In genomic region chr14:20229437-20229836, GRCm38 (mm10) we compare ENCODE assay signal across 22 mouse cellular contexts. TPM values are rescaled to one million over a fixed set of nuclear protein-coding genes. Genes with fewer than 3 reads are reported as not detected.
A peak's percentile ranks its signal among the peaks of the same experiment; 100 is the strongest.
DNase-seq lines count a peak whose midpoint lies in the region; ATAC-seq and TF ChIP-seq lines count a peak whose summit lies in the region.
"Had no signal": no experiment of that assay in that cellular context is flagged by ENCODE, and none has a peak within 500 bp of the region (broad histone marks: within the 10 kb centered on the region; RNA-seq: fewer than 3 reads in every experiment).

No protein-coding gene starts in this region.

- H3K36me3 ChIP-seq in hindbrain, embryonic 10.5 days: no peaks in the 10 kb centered on the region
- no peaks in the 10 kb centered on the region for H3K36me3 ChIP-seq in hindbrain, embryonic 14.5 days (replicated peaks; ENCODE audit: control insufficient read depth, insufficient read depth)
- H3K36me3 ChIP-seq in kidney, postnatal 0 days (ENCODE audit: insufficient read depth, low read length): no peaks in the 10 kb centered on the region
- no peaks in the 10 kb centered on the region for H3K36me3 ChIP-seq in intestine, embryonic 15.5 days
- H3K36me3 ChIP-seq in stomach, embryonic 15.5 days: no peaks in the 10 kb centered on the region
- H3K36me3 ChIP-seq: heart, embryonic 15.5 days; hindbrain, embryonic 15.5 days; limb, embryonic 13.5 days; liver, embryonic 13.5 days; neural tube, embryonic 15.5 days had no signal

- WGBS in hindbrain, embryonic 10.5 days: 85% methylated on average over 6 of the region's 6 CpGs
- 78% methylated on average over 6 of the region's 6 CpGs for WGBS in hindbrain, embryonic 14.5 days
- 50% methylated on average over 6 of the region's 6 CpGs for WGBS in kidney, postnatal 0 days
- WGBS in intestine, embryonic 15.5 days: 42% methylated on average over 6 of the region's 6 CpGs
- 62% methylated on average over 6 of the region's 6 CpGs for WGBS in stomach, embryonic 15.5 days

- H3K9ac ChIP-seq in hindbrain, embryonic 14.5 days: no peak overlapping the region
- no peak overlapping the region for H3K9ac ChIP-seq in kidney, postnatal 0 days (ENCODE audit: low read depth, low read length)
- H3K9ac ChIP-seq in intestine, embryonic 15.5 days: no peak overlapping the region
- H3K9ac ChIP-seq in stomach, embryonic 15.5 days: no peak overlapping the region
- H3K9ac ChIP-seq: heart, embryonic 15.5 days; hindbrain, embryonic 15.5 days; limb, embryonic 13.5 days; liver, embryonic 13.5 days; lung, embryonic 14.5 days; neural tube, embryonic 15.5 days had no signal

- peaks cover 3% of the 10 kb centered on the region for H3K27me3 ChIP-seq in hindbrain, embryonic 10.5 days (ENCODE audit: insufficient read depth, poor library complexity, severe bottlenecking)
- H3K27me3 ChIP-seq in hindbrain, embryonic 14.5 days (ENCODE audit: control insufficient read depth, insufficient read depth, low read length): no peaks in the 10 kb centered on the region
- no peaks in the 10 kb centered on the region for H3K27me3 ChIP-seq in kidney, postnatal 0 days (ENCODE audit: insufficient read depth, low read length)
- H3K27me3 ChIP-seq in intestine, embryonic 15.5 days (replicated peaks): no peaks in the 10 kb centered on the region
- no peaks in the 10 kb centered on the region for H3K27me3 ChIP-seq in stomach, embryonic 15.5 days (replicated peaks)
- H3K27me3 ChIP-seq: heart, embryonic 15.5 days; hindbrain, embryonic 15.5 days; limb, embryonic 13.5 days; liver, embryonic 13.5 days; neural tube, embryonic 15.5 days had no signal

- H3K4me3 ChIP-seq in hindbrain, embryonic 10.5 days: no peak overlapping the region
- no peak overlapping the region for H3K4me3 ChIP-seq in hindbrain, embryonic 14.5 days (replicated peaks; ENCODE audit: low read length)
- no peak overlapping the region for H3K4me3 ChIP-seq in kidney, postnatal 0 days (replicated peaks; ENCODE audit: low read depth, low read length)
- no peak overlapping the region for H3K4me3 ChIP-seq in intestine, embryonic 15.5 days (replicated peaks)
- H3K4me3 ChIP-seq in stomach, embryonic 15.5 days (replicated peaks): no peak overlapping the region
- H3K4me3 ChIP-seq: heart, embryonic 15.5 days; hindbrain, embryonic 15.5 days; limb, embryonic 13.5 days; liver, embryonic 13.5 days; neural tube, embryonic 15.5 days had no signal

- ATAC-seq in hindbrain, embryonic 14.5 days (ENCODE audit: low FRiP score): no peak
- ATAC-seq in kidney, postnatal 0 days (replicated peaks; ENCODE audit: low FRiP score, low read depth): no peak
- peak; percentile 30 for ATAC-seq in intestine, embryonic 15.5 days
- ATAC-seq in stomach, embryonic 15.5 days (ENCODE audit: insufficient read depth, low FRiP score, low read depth): no peak
- ATAC-seq: midbrain, embryonic 16.5 days had no signal

- H3K4me1 ChIP-seq in hindbrain, embryonic 10.5 days (replicated peaks): peaks cover 33% of the 10 kb centered on the region
- H3K4me1 ChIP-seq in hindbrain, embryonic 14.5 days (replicated peaks; ENCODE audit: control insufficient read depth, insufficient read depth, low read length): peaks cover 15% of the 10 kb centered on the region
- H3K4me1 ChIP-seq in kidney, postnatal 0 days (replicated peaks; ENCODE audit: insufficient read depth, low read length): peaks cover 9% of the 10 kb centered on the region
- H3K4me1 ChIP-seq in intestine, embryonic 15.5 days (replicated peaks): peaks cover 19% of the 10 kb centered on the region
- H3K4me1 ChIP-seq in stomach, embryonic 15.5 days: peaks cover 3% of the 10 kb centered on the region; the same call in 1 of the 2 replicates

- no peaks in the 10 kb centered on the region for H3K9me3 ChIP-seq in hindbrain, embryonic 10.5 days
- no peaks in the 10 kb centered on the region for H3K9me3 ChIP-seq in hindbrain, embryonic 14.5 days (ENCODE audit: control insufficient read depth, low read length)
- no peaks in the 10 kb centered on the region for H3K9me3 ChIP-seq in kidney, postnatal 0 days (replicated peaks; ENCODE audit: low read length)
- no peaks in the 10 kb centered on the region for H3K9me3 ChIP-seq in intestine, embryonic 15.5 days
- no peaks in the 10 kb centered on the region for H3K9me3 ChIP-seq in stomach, embryonic 15.5 days
- H3K9me3 ChIP-seq: heart, embryonic 15.5 days; hindbrain, embryonic 15.5 days; limb, embryonic 13.5 days; liver, embryonic 13.5 days; neural tube, embryonic 15.5 days had no signal

- DNase-seq in hindbrain, embryonic 10.5 days (ENCODE audit: low spot score): no peak
- no peak for DNase-seq in hindbrain, embryonic 14.5 days (ENCODE audit: low spot score)
- no peak for DNase-seq in kidney, postnatal 0 days (ENCODE audit: low spot score)
- no peak for DNase-seq in kidney, postnatal 14 days
- DNase-seq in ovary, postnatal 36 days (ENCODE audit: low spot score): no peak
- no peak for DNase-seq in natural killer cell, adult 2 months (ENCODE audit: low spot score in 2 of 2)
- DNase-seq: adrenal gland, adult 2 months; cerebellum, adult 11-12 months; cerebellum, postnatal 10 days; heart, postnatal 36 days; liver, embryonic 13.5 days; lung, embryonic 14.5 days; lung, postnatal 36 days; thymus, postnatal 25 days had no signal

- H3K27ac ChIP-seq in hindbrain, embryonic 10.5 days: peak overlapping the region; percentile 69
- no peak overlapping the region for H3K27ac ChIP-seq in hindbrain, embryonic 14.5 days
- H3K27ac ChIP-seq in kidney, postnatal 0 days: peak overlapping the region; percentile 80
- peak overlapping the region; percentile 81 for H3K27ac ChIP-seq in intestine, embryonic 15.5 days
- 0 out of 2 replicates have a peak overlapping the region, but pooled peaks have one; percentile 28 for H3K27ac ChIP-seq in stomach, embryonic 15.5 days
- H3K27ac ChIP-seq: heart, embryonic 15.5 days; hindbrain, embryonic 15.5 days; limb, embryonic 13.5 days; liver, embryonic 13.5 days; neural tube, embryonic 15.5 days had no signal

- no peak for TF ChIP-seq CTCF in kidney, postnatal 0 days (IDR thresholded peaks at IDR 0.05; ENCODE audit: low read depth)

- no peak overlapping the region for H3K4me2 ChIP-seq in hindbrain, embryonic 14.5 days (replicated peaks)
- H3K4me2 ChIP-seq in kidney, postnatal 0 days (ENCODE audit: low read length): no peak overlapping the region
- H3K4me2 ChIP-seq in intestine, embryonic 15.5 days (replicated peaks): no peak overlapping the region
- H3K4me2 ChIP-seq in stomach, embryonic 15.5 days: no peak overlapping the region
- H3K4me2 ChIP-seq: heart, embryonic 15.5 days; hindbrain, embryonic 15.5 days; limb, embryonic 13.5 days; liver, embryonic 13.5 days; lung, embryonic 14.5 days; neural tube, embryonic 15.5 days had no signal

RNA-seq across cellular contexts. Expression of gene Kcnk16, which starts 39.6 kb away (rescaled TPM):
- 0.09 and 0.20 TPM in 2 replicates for polyA plus RNA-seq in hindbrain, embryonic 10.5 days (2016; fragmentation: Nextera tagmentation; extraction: Ambion mirVana)
- not detected in 2 replicates for polyA plus RNA-seq in hindbrain, embryonic 14.5 days (2014; fragmentation: Nextera tagmentation; extraction: Ambion mirVana)
- polyA plus RNA-seq in kidney, postnatal 0 days (2015; fragmentation: Nextera tagmentation; extraction: Ambion mirVana): not detected in 2 replicates
- polyA plus RNA-seq in intestine, embryonic 15.5 days (2015; fragmentation: Nextera tagmentation; extraction: Ambion mirVana): 6.0 and 11.0 TPM in 2 replicates
- polyA plus RNA-seq in stomach, embryonic 15.5 days (2015; fragmentation: Nextera tagmentation; extraction: Ambion mirVana): 15.5 and 22.6 TPM in 2 replicates
- polyA plus RNA-seq: adrenal gland, adult 2 months; forebrain, embryonic 11.5 days; hindbrain, embryonic 15.5 days; limb, embryonic 13.5 days; midbrain, embryonic 16.5 days; neural tube, embryonic 15.5 days had no signal

RNA-seq across cellular contexts. Expression of gene Kcnk5, which starts 47.8 kb away (rescaled TPM):
- 12.4 and 13.5 TPM in 2 replicates for polyA plus RNA-seq in hindbrain, embryonic 10.5 days (2016; fragmentation: Nextera tagmentation; extraction: Ambion mirVana)
- polyA plus RNA-seq in hindbrain, embryonic 14.5 days (2014; fragmentation: Nextera tagmentation; extraction: Ambion mirVana): 0.65 and 1.2 TPM in 2 replicates
- 12.0 and 14.8 TPM in 2 replicates for polyA plus RNA-seq in kidney, postnatal 0 days (2015; fragmentation: Nextera tagmentation; extraction: Ambion mirVana)
- 9.5 TPM in 2 replicates for polyA plus RNA-seq in intestine, embryonic 15.5 days (2015; fragmentation: Nextera tagmentation; extraction: Ambion mirVana)
- 7.6 and 7.9 TPM in 2 replicates for polyA plus RNA-seq in stomach, embryonic 15.5 days (2015; fragmentation: Nextera tagmentation; extraction: Ambion mirVana)
